Mouse (Mus musculus) heart, embryonic 12.5 days (tissue): Measurements from ENCODE around the gene Col26a1. TPM values are rescaled to one million over a fixed set of nuclear protein-coding genes. Genes with fewer than 3 reads are reported as not detected.

ENCODE experiments used
- ATAC-seq: fragments of 200-750 bp; cut with Nextera tagmentation; 2 replicates; pipeline ENCODE4 v1.8.0; 2017; ENCODE audit warnings: moderate TSS enrichment, moderate library complexity; ENCODE audit not compliant: insufficient number of reproducible peaks, low FRiP score
- H3K27ac ChIP-seq: fragments of 300-500 bp; sonication (generic); 2 replicates; pipeline ENCODE4 v1.5.1; 2016; ENCODE audit warnings: mild to moderate bottlenecking, moderate library complexity; ENCODE audit not compliant: poor library complexity, severe bottlenecking
- H3K27me3 ChIP-seq: fragments of 300-500 bp; sonication (generic); replicated peaks from 2 replicates; pipeline ENCODE4 v1.6.1; 2016; ENCODE audit warnings: mild to moderate bottlenecking, moderate library complexity
- H3K36me3 ChIP-seq: fragments of 300-500 bp; sonication (generic); 2 replicates; pipeline ENCODE4 v1.6.1; 2016; ENCODE audit warnings: mild to moderate bottlenecking, moderate library complexity
- H3K4me1 ChIP-seq: fragments of 300-500 bp; sonication (generic); replicated peaks from 2 replicates; pipeline ENCODE4 v1.6.1; 2016; ENCODE audit warnings: mild to moderate bottlenecking
- H3K4me2 ChIP-seq: fragments of 300-500 bp; sonication (generic); 2 replicates; pipeline ENCODE4 v1.6.1; 2016; ENCODE audit warnings: mild to moderate bottlenecking, moderate library complexity
- H3K4me3 ChIP-seq: fragments of 300-500 bp; sonication (generic); 2 replicates; pipeline ENCODE4 v1.5.1; 2016; ENCODE audit warnings: mild to moderate bottlenecking
- H3K9ac ChIP-seq: fragments of 300-500 bp; sonication (generic); 2 replicates; pipeline ENCODE4 v1.6.1; 2016; ENCODE audit warnings: mild to moderate bottlenecking, moderate library complexity
- H3K9me3 ChIP-seq: fragments of 300-500 bp; sonication (generic); replicated peaks from 2 replicates; pipeline ENCODE4 v1.6.1; 2016; ENCODE audit warnings: mild to moderate bottlenecking, moderate library complexity
- WGBS: fragments of 180-500 bp; shearing (Covaris S2); methylation state at CpG from one replicate; pipeline ENCODE4 v1.1.7; 2016; 5-methylcytosine and 5-hydroxymethylcytosine counted together
- polyA plus RNA-seq: library from polyadenylated mRNA; unstranded; fragments of >200 nt; fragmentation: Nextera tagmentation; extraction: Ambion mirVana; gene quantifications from 2 replicates; pipeline ENCODE4 v1.2.1, GENCODE M21; 2016

Col26a1 gene
- polyA plus RNA-seq: 21.4 and 21.6 TPM in 2 replicates

DNA sequence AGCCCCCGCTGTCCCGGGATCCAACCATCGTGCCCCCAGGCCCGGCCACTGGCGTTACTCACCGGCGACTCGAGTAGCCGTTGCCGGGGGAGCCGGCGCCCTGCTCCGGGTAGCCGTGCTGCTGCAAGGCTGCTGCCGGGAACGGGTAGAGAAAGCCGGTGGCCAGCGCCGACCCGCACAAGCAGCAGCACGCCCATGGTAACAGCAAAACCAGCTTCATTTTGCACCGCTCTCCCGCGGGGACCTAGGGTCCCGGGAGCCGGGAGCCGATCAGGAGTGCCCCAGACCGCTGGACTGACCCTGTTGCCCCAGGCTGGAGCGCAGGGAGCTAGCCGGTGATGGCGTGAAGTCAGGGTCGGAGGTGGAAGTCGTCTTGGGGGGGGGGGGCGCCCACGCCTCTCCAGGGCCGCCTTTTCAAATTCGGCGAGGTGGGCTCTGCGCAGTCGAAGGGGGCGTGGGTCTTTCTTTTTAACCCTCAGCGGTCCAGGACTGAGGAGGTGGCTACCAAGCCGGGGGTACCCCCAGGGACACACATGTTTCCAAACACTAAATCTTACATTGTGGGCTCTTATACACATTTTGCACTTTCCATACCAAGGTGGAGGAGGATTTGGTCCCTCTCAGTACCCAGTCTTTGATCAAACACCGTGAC is at the start of gene Col26a1:
Col26a1 (minus strand) TSS at position 422 of the 652 bp plus-strand sequence.
- no peak within 1 kb of the TSS for H3K27ac ChIP-seq

DNA sequence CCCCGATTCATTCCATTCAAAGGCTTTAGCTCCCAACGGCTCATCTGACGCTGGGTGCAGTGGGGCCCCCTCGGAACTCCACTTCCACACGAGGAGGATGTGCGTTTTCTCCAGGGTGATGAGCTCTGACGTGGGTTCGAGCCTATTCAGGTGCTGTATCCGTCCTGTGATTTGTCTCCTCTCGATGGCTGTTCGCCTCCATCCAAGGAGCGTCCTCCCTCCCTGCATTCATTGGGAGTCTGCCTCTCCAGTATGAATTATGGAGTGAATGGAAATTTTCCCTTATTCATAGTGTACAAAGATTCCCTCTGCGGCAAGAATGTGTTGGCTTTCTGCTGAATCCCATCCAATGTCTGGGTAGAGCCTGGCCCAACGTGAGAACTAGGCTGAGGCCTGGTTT is 48.9 kb upstream of the Col26a1 start:
- no peak overlapping the region for H3K4me3 ChIP-seq
- H3K27me3 ChIP-seq: no peaks in the 10 kb centered on the region
- H3K4me2 ChIP-seq: no peak overlapping the region
- no peak overlapping the region for H3K9ac ChIP-seq
- H3K4me1 ChIP-seq: peaks cover 4% of the 10 kb centered on the region; the same call in 1 of the 2 replicates
- no peak overlapping the region for H3K27ac ChIP-seq
- H3K36me3 ChIP-seq: no peaks in the 10 kb centered on the region
- no peaks in the 10 kb centered on the region for H3K9me3 ChIP-seq
- WGBS: 81% methylated on average over 14 of the region's 14 CpGs
- ATAC-seq: no peak

More for the DNA sequence above, at the start of gene Col26a1:
- H3K27me3 ChIP-seq: peaks cover 40% of the 10 kb centered on the region
- H3K4me2 ChIP-seq: peak within 1 kb of the TSS; percentile 69
- no peaks in the 10 kb centered on the region for H3K36me3 ChIP-seq
- 1% methylated on average over 42 of the region's 44 CpGs for WGBS
- peak; percentile 22; the same call in 1 of the 2 replicates for ATAC-seq
- H3K9ac ChIP-seq: peak within 1 kb of the TSS; percentile 63
- H3K4me3 ChIP-seq: peak within 1 kb of the TSS; percentile 52
- H3K9me3 ChIP-seq: no peaks in the 10 kb centered on the region
- H3K4me1 ChIP-seq: peaks cover 22% of the 10 kb centered on the region

DNA sequence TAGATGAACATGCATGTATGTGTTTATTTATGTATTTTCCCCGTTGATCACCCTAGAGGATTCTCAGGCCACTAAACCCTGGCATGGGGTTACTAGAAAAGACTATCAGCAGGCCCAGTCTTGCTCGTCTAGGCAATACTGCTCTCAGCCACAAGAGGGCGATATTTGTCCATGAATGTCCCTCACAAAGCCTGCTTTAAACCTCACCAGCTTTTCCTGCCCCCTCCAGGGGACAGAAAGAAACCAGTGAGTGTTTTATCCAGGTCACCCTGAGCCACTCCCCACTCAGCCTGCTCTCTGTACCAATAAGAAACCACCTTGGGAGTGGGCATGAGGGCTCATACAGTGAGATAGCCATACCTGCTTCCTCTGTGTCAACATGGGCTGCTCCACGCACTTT is 46.1 kb upstream of the Col26a1 start:
- 0 out of 2 replicates have a peak, but pooled peaks cover 14% of the 10 kb centered on the region for H3K36me3 ChIP-seq
- peak; percentile 70; the same call in 1 of the 2 replicates for ATAC-seq
- peaks cover 4% of the 10 kb centered on the region; the same call in 1 of the 2 replicates for H3K4me1 ChIP-seq
- H3K9ac ChIP-seq: no peak overlapping the region
- H3K4me3 ChIP-seq: no peak overlapping the region
- WGBS: 20% methylated on average over 4 of the region's 4 CpGs
- H3K9me3 ChIP-seq: no peaks in the 10 kb centered on the region
- H3K27me3 ChIP-seq: no peaks in the 10 kb centered on the region
- no peak overlapping the region for H3K4me2 ChIP-seq
- H3K27ac ChIP-seq: no peak overlapping the region

DNA sequence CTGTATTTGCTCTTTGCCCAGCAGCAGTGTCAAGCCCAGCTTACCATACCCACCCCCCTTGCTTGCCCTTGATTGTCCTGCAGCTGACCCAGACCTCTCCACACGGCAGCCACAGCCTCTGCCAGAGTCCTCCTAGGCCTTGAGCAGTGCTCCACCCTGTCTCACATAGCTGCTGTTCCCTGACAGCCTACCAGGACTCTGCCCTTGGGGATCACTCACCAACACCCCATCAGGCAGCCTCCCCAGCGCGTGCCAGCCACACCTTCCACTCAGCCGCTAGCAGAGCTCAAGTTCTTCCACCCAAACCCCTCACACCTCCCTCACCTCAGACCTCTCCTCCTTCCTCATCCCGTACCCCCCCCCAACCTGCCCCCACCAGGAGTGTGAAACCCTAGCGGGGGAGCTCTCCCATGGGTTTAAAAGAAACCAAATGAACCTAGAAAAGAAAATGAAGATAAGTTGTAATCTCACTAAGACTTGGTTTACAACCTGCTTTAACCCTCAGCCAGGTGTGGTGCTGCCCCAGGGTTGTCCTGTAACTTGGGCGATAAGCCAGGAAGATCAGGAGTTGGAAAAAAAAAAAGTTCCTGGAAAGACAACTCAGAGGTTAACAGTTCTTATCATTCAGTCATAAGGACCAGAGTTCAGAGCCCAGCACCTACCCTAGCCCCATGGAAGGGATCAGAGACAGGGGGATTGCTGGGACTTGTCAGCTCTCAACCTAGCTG is 40.9 kb upstream of the Col26a1 start:
- no peak for ATAC-seq
- 41% methylated on average over 7 of the region's 7 CpGs for WGBS
- Histone ChIP-seq H3K4me3 (no peak overlapping the region), H3K27ac (no peak overlapping the region), H3K4me1 (peaks cover 7% of the 10 kb centered on the region), H3K27me3 (0 out of 2 replicates have a peak, but pooled peaks cover 6% of the 10 kb centered on the region), H3K4me2 (no peak overlapping the region), H3K36me3 (0 out of 2 replicates have a peak, but pooled peaks cover 14% of the 10 kb centered on the region), H3K9me3 (no peaks in the 10 kb centered on the region), H3K9ac (no peak overlapping the region)

DNA sequence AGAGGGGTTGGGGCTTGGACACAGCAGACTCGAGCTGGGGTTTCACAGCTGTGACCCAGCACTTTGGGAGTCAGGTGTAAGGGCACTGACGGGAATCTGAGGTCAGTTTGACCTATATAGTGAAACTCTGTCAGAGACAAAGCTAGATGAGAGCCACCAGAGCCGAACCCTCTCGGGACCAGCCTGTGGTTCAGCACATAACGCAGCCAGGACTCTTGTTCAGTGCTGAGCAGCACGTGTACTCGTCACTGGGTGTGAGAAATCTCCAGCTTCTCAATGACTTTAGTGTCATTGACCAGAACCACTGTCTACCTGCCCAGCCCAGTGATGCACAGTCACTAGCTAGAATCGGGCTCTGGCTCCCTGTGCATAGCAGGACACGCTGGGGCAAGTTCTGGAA is 39.8 kb upstream of the Col26a1 start:
- WGBS: 77% methylated on average over 9 of the region's 9 CpGs

DNA sequence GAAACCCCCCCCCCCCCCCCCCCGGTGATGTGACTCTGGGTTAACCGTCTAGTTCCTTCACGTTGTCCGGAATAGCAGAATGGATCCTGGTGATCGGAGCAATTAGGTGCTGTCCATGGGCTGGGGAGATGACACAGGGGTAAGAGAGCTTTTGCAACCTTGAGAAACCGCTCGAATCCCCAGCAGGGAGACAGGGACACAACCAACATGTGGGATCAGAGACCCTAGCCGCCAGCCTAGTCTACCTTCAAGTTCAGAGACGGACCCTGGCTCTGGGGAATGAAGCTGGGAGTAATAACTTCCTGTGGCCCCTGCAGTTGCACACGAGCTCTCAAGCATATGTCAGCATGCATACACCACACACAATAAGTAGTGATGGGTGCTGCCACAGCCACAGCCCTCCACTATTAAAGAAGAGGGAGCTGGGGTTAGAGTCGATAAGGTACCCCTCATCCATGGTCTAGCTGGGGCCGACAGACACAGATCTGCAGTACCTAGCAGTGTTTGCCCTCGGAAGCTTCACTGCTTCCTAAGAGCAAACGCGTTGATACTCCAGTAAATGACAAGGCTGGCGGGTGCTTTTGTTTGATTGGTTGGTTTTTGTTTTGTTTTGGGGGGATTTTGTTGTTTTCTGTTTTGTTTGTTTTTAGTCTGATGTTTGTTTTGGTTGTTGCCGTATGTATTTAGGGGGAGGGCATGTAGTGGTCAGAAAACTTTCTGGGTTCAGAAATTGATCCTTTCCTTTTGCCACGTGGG is 36.7 kb upstream of the Col26a1 start:
- Histone ChIP-seq H3K27ac (no peak overlapping the region), H3K9me3 (no peaks in the 10 kb centered on the region), H3K36me3 (0 out of 2 replicates have a peak, but pooled peaks cover 3% of the 10 kb centered on the region), H3K4me1 (peaks cover 7% of the 10 kb centered on the region), H3K27me3 (0 out of 2 replicates have a peak, but pooled peaks cover 6% of the 10 kb centered on the region), H3K9ac (peak overlapping the region; percentile 79), H3K4me2 (peak overlapping the region; percentile 92), H3K4me3 (peak overlapping the region; percentile 70)
- ATAC-seq: 0 out of 2 replicates have a peak, but pooled peaks have one; percentile 15
- 22% methylated on average over 18 of the region's 18 CpGs for WGBS

More for the DNA sequence above, 39.8 kb upstream of the Col26a1 start:
- Histone ChIP-seq H3K36me3 (0 out of 2 replicates have a peak, but pooled peaks cover 14% of the 10 kb centered on the region), H3K4me1 (peaks cover 7% of the 10 kb centered on the region), H3K9ac (no peak overlapping the region), H3K9me3 (no peaks in the 10 kb centered on the region), H3K27me3 (0 out of 2 replicates have a peak, but pooled peaks cover 6% of the 10 kb centered on the region), H3K27ac (no peak overlapping the region), H3K4me3 (no peak overlapping the region), H3K4me2 (no peak overlapping the region)
- no peak for ATAC-seq

DNA sequence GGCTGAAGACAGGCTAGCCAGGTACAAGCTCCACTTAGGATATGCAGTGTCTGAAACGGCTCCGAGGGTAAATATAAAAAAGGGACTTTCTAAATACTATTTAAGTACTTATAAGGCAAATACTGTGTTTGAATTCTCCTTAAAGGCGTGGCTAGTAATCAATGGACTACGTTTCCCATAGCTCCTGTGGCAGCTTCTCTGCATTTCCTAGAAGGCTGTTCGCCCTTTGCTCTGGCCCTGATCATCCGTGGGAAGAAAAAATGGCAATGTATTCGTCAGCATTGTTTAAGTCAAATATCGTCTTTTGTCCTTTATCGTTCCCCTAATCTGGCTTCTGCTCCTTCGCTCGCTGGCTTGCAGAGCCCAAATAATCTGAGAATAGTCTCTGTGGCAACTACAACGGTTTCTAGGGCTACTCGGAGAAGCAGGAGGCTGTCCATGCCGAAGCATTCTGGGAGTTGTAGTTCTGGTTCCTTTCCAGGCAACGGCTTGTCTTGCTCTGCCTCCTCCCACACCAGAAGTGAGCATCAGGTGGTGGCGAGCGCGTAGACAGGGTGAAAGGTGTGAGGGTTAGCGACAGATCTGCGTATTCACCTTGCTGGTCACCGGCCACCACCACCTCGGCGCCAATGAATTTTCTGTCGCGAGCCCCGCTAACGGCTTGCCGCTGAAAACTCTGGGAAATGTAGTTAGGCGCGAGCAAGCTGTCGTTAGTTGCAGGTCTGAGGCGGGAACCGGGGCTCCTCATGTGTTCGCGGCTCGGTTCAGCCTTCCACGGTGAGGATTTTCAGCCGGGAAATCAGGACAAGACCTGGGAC is 35.9 kb upstream of the Col26a1 start:
- 3% methylated on average over 38 of the region's 38 CpGs for WGBS
- H3K36me3 ChIP-seq: no peaks in the 10 kb centered on the region
- H3K9ac ChIP-seq: peak overlapping the region; percentile 79
- H3K27ac ChIP-seq: no peak overlapping the region
- peak overlapping the region; percentile 70 for H3K4me3 ChIP-seq
- peak; percentile 83 for ATAC-seq
- 0 out of 2 replicates have a peak, but pooled peaks cover 6% of the 10 kb centered on the region for H3K27me3 ChIP-seq
- peaks cover 7% of the 10 kb centered on the region for H3K4me1 ChIP-seq
- H3K9me3 ChIP-seq: no peaks in the 10 kb centered on the region
- peak overlapping the region; percentile 92 for H3K4me2 ChIP-seq

DNA sequence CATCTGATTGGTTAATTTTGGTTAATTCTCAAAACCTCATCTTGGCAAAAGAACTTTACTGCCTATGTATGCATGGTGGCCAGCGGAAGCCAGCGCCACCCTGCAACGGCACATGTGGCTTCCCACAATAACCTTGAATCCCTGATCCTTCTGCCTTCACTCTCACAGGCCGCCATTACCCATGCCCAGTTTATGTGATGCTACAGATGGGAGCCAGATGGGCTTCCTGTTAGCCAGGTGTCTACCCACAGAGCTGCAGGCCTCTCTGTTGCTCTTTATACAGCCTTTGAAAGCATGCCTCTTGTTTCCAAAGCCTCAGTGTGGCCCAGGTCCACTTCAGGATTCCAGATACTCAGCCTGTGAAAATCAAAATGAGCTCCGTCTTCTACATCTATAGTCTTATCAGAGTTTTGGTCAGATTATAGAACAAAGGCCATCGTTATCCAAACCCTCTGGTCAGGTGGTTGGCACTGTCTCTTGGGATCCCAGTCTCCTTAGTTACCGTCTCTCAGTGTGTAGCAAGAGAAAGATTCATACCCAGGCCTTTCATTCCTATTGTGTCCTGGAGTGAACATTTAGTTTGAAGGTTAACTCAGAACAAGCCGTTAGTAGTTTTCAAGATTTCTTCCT is 34.7 kb upstream of the Col26a1 start:
- H3K27ac ChIP-seq: no peak overlapping the region
- H3K27me3 ChIP-seq: 0 out of 2 replicates have a peak, but pooled peaks cover 3% of the 10 kb centered on the region
- no peak for ATAC-seq
- H3K36me3 ChIP-seq: peaks cover 9% of the 10 kb centered on the region
- H3K9ac ChIP-seq: no peak overlapping the region
- 94% methylated on average over 8 of the region's 8 CpGs for WGBS
- no peak overlapping the region for H3K4me2 ChIP-seq
- H3K4me1 ChIP-seq: peaks cover 7% of the 10 kb centered on the region
- no peaks in the 10 kb centered on the region for H3K9me3 ChIP-seq
- H3K4me3 ChIP-seq: no peak overlapping the region

DNA sequence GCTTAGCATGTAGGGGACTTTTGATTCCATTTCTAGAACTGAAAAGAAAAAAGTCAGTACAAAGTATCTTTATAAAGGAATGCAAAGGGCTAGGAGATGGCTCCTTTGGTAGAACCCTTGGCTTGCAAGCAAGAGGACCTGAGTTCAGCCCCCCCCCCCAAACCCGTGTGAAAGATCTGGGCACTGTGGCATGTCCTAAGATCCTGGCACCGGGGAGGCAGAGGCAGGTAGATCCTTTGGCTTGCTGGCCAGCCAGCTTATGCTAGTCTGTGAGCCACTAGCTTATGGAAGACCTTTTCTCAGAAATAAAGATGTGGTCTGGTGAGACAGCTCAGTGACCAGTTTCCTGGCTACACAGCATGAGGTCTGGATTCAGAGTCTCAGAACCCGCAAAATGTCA is 31.2 kb upstream of the Col26a1 start:
- no peaks in the 10 kb centered on the region for H3K9me3 ChIP-seq
- H3K9ac ChIP-seq: no peak overlapping the region
- H3K27ac ChIP-seq: no peak overlapping the region
- H3K4me3 ChIP-seq: no peak overlapping the region
- 79% methylated on average over 3 of the region's 3 CpGs for WGBS
- H3K4me1 ChIP-seq: no peaks in the 10 kb centered on the region
- no peak for ATAC-seq
- peaks cover 23% of the 10 kb centered on the region for H3K36me3 ChIP-seq
- no peaks in the 10 kb centered on the region for H3K27me3 ChIP-seq
- no peak overlapping the region for H3K4me2 ChIP-seq
